Mouse (Mus musculus) lung, embryonic 15.5 days (tissue): ENCODE data around the gene Lypd5. TPM values are rescaled to one million over a fixed set of nuclear protein-coding genes. Genes with fewer than 3 reads are reported as not detected.

Experiments
- ATAC-seq: fragments of 200-750 bp; cut with Nextera tagmentation; 2 replicates; pipeline ENCODE4 v1.8.0; 2017; ENCODE audit warnings: moderate number of reproducible peaks, borderline replicate concordance; ENCODE audit not compliant: low FRiP score, low TSS enrichment; ENCODE audit errors: extremely low read depth
- H3K27ac ChIP-seq: fragments of 300-500 bp; sonication (generic); 2 replicates; pipeline ENCODE4 v1.5.1; 2015; ENCODE audit warnings: moderate library complexity, mild to moderate bottlenecking, inconsistent platforms
- H3K27me3 ChIP-seq: fragments of 300-500 bp; sonication (generic); 2 replicates; pipeline ENCODE4 v1.6.1; 2015; ENCODE audit warnings: inconsistent platforms
- H3K36me3 ChIP-seq: fragments of 300-500 bp; sonication (generic); 2 replicates; pipeline ENCODE4 v1.6.1; 2015; ENCODE audit warnings: inconsistent platforms
- H3K4me1 ChIP-seq: fragments of 300-500 bp; sonication (generic); 2 replicates; pipeline ENCODE4 v1.6.1; 2015; ENCODE audit warnings: inconsistent platforms
- H3K4me2 ChIP-seq: fragments of 300-500 bp; sonication (generic); 2 replicates; pipeline ENCODE4 v1.6.1; 2015; ENCODE audit warnings: inconsistent platforms, mild to moderate bottlenecking, moderate library complexity
- H3K4me3 ChIP-seq: fragments of 300-500 bp; sonication (generic); 2 replicates; pipeline ENCODE4 v1.5.1; 2015; ENCODE audit warnings: mild to moderate bottlenecking, inconsistent platforms
- H3K9ac ChIP-seq: fragments of 300-500 bp; sonication (generic); 2 replicates; pipeline ENCODE4 v1.6.1; 2015; ENCODE audit warnings: inconsistent platforms
- H3K9me3 ChIP-seq: fragments of 300-500 bp; sonication (generic); 2 replicates; pipeline ENCODE4 v1.6.1; 2016; ENCODE audit warnings: inconsistent platforms
- WGBS: fragments of 180-500 bp; shearing (Covaris S2); methylation state at CpG from one replicate; pipeline ENCODE4 v1.1.7; 2015; 5-methylcytosine and 5-hydroxymethylcytosine counted together
- polyA plus RNA-seq: library from polyadenylated mRNA; unstranded; fragments of >200 nt; fragmentation: Nextera tagmentation; extraction: Ambion mirVana; gene quantifications from 2 replicates; pipeline ENCODE4 v1.2.1, GENCODE M21; 2015

Gene Lypd5
- polyA plus RNA-seq, 1 experiment from 2014 or later: not detected

GRCm38 (mm10) chr7:24373538-24374379, 24.8 kb downstream of the Lypd5 start:
- 0 out of 2 replicates have a peak, but pooled peaks have one; percentile 16 for ATAC-seq
- Histone ChIP-seq H3K27ac (peak overlapping the region; percentile 74), H3K4me3 (no peak overlapping the region), H3K9me3 (no peaks in the 10 kb centered on the region), H3K4me1 (peaks cover 35% of the 10 kb centered on the region), H3K9ac (no peak overlapping the region), H3K27me3 (0 out of 2 replicates have a peak, but pooled peaks cover 5% of the 10 kb centered on the region), H3K4me2 (peak overlapping the region; percentile 19), H3K36me3 (no peaks in the 10 kb centered on the region)
- WGBS: 28% methylated on average over 20 of the region's 20 CpGs

GRCm38 (mm10) chr7:24376456-24376855, 27.5 kb downstream of the Lypd5 start:
- Histone ChIP-seq H3K4me3 (no peak overlapping the region), H3K9me3 (no peaks in the 10 kb centered on the region), H3K4me1 (peaks cover 31% of the 10 kb centered on the region), H3K4me2 (peak overlapping the region; percentile 62; the same call in 1 of the 2 replicates), H3K27ac (no peak overlapping the region), H3K36me3 (no peaks in the 10 kb centered on the region), H3K27me3 (0 out of 2 replicates have a peak, but pooled peaks cover 5% of the 10 kb centered on the region), H3K9ac (no peak overlapping the region)
- 79% methylated on average over 8 of the region's 8 CpGs for WGBS
- ATAC-seq: no peak

DNA sequence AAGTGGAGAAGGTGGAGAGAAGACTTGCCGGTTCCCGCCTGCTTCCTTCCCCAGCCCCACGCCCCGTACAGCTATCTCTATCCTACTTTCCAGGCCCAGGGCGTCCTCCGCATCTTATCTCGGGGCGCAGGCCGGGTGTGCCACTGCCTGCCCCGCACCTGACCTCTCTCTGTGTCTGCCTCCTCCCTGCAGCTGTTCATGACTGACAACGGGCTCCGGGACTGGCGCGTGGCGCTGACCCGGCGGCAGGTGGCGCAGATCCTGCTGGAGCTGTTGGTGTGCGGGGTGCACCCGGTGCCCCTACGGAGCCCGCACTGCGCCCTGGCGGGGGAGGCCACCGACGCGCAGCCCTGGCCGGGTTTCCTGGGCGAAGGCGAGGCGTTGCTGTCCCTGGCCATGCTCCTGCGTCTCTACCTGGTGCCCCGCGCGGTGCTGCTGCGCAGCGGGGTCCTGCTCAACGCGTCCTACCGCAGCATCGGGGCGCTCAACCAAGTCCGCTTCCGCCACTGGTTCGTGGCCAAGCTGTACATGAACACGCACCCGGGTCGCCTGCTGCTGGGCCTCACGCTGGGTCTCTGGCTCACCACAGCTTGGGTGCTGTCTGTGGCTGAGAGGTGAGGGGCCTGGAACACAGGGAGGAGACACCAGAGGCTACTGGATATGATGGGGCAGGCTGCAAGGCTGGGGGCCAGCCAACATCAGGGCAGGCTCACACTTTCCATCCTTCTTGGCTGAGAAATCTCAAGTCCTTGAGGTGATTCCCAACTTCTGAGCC, 28.3 kb downstream of the Lypd5 start:
- Histone ChIP-seq H3K27ac (no peak overlapping the region), H3K4me1 (peaks cover 31% of the 10 kb centered on the region), H3K9ac (peak overlapping the region; percentile 24; the same call in 1 of the 2 replicates), H3K36me3 (no peaks in the 10 kb centered on the region), H3K4me2 (peak overlapping the region; percentile 62), H3K27me3 (0 out of 2 replicates have a peak, but pooled peaks cover 5% of the 10 kb centered on the region), H3K4me3 (peak overlapping the region; percentile 26), H3K9me3 (no peaks in the 10 kb centered on the region)
- peak; percentile 64 for ATAC-seq
- 5% methylated on average over 49 of the region's 49 CpGs for WGBS

DNA sequence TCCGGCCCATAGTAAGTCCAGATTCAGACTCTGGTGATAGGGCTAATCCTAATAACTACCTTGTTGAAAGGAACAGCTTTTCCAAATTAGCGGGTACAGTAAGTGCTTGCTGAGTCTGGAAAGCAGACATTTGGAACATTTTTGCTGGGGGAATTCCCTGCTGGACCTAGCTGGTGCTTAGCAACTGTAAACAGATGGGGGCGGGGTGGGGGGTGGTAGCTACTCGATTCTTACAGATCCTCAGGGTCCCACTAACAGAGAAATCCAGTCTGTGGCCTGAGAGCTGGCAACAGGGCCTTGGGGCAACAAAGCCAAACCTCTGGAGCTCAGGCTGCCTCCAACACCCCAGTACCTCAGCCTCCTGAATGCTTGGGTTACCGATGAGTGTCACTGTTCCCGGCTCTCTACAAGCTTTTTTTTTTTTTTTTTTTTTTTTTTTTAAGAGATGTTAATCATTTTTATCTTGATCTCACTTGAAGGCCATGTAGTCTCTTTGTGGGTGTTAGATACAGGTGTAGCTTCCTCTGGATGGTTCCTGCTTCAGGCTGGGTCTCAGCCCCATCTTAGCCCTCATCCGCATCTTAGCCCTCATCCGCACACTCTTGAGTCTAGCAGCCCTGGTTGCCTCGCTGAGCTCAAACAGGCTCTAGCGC, 29.2 kb downstream of the Lypd5 start:
- H3K9ac ChIP-seq: no peak overlapping the region
- H3K4me1 ChIP-seq: peaks cover 23% of the 10 kb centered on the region
- 64% methylated on average over 10 of the region's 10 CpGs for WGBS
- no peaks in the 10 kb centered on the region for H3K9me3 ChIP-seq
- H3K4me2 ChIP-seq: no peak overlapping the region
- no peak overlapping the region for H3K27ac ChIP-seq
- H3K4me3 ChIP-seq: no peak overlapping the region
- H3K27me3 ChIP-seq: 0 out of 2 replicates have a peak, but pooled peaks cover 5% of the 10 kb centered on the region
- no peak for ATAC-seq
- no peaks in the 10 kb centered on the region for H3K36me3 ChIP-seq

- H3K9me3 ChIP-seq: no peaks in the 10 kb centered on the region
- H3K27me3 ChIP-seq: 0 out of 2 replicates have a peak, but pooled peaks cover 5% of the 10 kb centered on the region
- H3K4me1 ChIP-seq: peaks cover 7% of the 10 kb centered on the region
- H3K9ac ChIP-seq: no peak overlapping the region
- H3K27ac ChIP-seq: no peak overlapping the region
- WGBS: 40% methylated on average over 7 of the region's 7 CpGs
- H3K4me3 ChIP-seq: no peak overlapping the region
- no peak overlapping the region for H3K4me2 ChIP-seq
- ATAC-seq: no peak
- H3K36me3 ChIP-seq: no peaks in the 10 kb centered on the region
These were observed 30.9 kb downstream of the Lypd5 start for GRCm38 (mm10) chr7:24379934-24380333.

DNA sequence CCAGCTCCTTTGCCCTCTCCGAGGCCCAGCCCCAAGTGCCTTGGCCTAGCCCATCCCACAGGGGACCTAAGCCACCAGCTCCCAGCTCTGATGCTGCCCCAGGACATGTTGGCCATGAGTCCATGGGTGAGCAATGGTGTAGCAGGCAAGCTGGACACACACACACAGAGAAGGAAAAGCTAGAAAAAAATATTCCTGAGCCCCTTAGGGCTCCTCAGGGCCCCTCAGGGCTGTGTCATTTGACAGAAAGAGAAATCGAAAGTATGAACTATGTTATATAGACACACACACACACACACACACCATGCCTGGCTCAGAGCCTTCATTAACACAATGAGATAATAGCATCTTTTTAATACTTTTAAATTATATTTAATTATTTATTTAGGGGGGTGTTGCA, 31.4 kb downstream of the Lypd5 start:
- WGBS: 61% methylated on average over 2 of the region's 2 CpGs
- H3K4me3 ChIP-seq: no peak overlapping the region
- H3K27me3 ChIP-seq: 0 out of 2 replicates have a peak, but pooled peaks cover 5% of the 10 kb centered on the region
- peaks cover 7% of the 10 kb centered on the region for H3K4me1 ChIP-seq
- H3K4me2 ChIP-seq: no peak overlapping the region
- no peak for ATAC-seq
- H3K27ac ChIP-seq: no peak overlapping the region
- no peaks in the 10 kb centered on the region for H3K36me3 ChIP-seq
- no peak overlapping the region for H3K9ac ChIP-seq
- no peaks in the 10 kb centered on the region for H3K9me3 ChIP-seq

GRCm38 (mm10) chr7:24382730-24383372, 33.9 kb downstream of the Lypd5 start:
- 66% methylated on average over 16 of the region's 16 CpGs for WGBS
- ATAC-seq: no peak
- no peaks in the 10 kb centered on the region for H3K36me3 ChIP-seq
- H3K4me2 ChIP-seq: no peak overlapping the region
- no peaks in the 10 kb centered on the region for H3K27me3 ChIP-seq
- no peaks in the 10 kb centered on the region for H3K4me1 ChIP-seq
- H3K9me3 ChIP-seq: no peaks in the 10 kb centered on the region
- H3K4me3 ChIP-seq: no peak overlapping the region
- no peak overlapping the region for H3K9ac ChIP-seq
- no peak overlapping the region for H3K27ac ChIP-seq

DNA sequence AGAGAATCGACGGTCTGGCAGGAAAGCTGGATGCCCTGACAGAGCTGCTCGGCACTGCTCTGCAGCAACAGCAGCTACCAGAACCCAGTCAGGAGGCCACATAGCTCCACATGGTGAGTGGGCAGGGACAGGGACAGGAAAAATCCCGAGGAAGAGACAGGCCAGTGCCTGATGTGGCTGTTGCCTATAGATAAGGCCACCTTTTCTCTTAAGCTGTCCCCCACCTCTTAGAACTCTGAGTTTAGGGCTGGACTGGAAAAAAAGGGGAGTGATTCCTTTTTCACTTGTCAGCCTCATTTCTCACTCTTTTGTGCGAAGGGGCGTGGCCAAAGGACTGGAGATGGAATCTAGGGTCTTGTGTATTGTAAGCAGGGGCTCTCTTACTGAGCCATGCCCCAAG, 35.1 kb downstream of the Lypd5 start:
- Histone ChIP-seq H3K27me3 (no peaks in the 10 kb centered on the region), H3K4me2 (no peak overlapping the region), H3K4me3 (no peak overlapping the region), H3K9me3 (no peaks in the 10 kb centered on the region), H3K27ac (no peak overlapping the region), H3K9ac (no peak overlapping the region), H3K36me3 (no peaks in the 10 kb centered on the region), H3K4me1 (no peaks in the 10 kb centered on the region)
- WGBS: 48% methylated on average over 6 of the region's 6 CpGs
- no peak for ATAC-seq

GRCm38 (mm10) chr7:24384827-24385226, 35.8 kb downstream of the Lypd5 start:
- Histone ChIP-seq H3K4me3 (no peak overlapping the region), H3K9me3 (no peaks in the 10 kb centered on the region), H3K27me3 (no peaks in the 10 kb centered on the region), H3K27ac (no peak overlapping the region), H3K4me1 (no peaks in the 10 kb centered on the region), H3K4me2 (no peak overlapping the region), H3K9ac (no peak overlapping the region), H3K36me3 (no peaks in the 10 kb centered on the region)
- ATAC-seq: no peak
- 6% methylated on average over 11 of the region's 11 CpGs for WGBS

DNA sequence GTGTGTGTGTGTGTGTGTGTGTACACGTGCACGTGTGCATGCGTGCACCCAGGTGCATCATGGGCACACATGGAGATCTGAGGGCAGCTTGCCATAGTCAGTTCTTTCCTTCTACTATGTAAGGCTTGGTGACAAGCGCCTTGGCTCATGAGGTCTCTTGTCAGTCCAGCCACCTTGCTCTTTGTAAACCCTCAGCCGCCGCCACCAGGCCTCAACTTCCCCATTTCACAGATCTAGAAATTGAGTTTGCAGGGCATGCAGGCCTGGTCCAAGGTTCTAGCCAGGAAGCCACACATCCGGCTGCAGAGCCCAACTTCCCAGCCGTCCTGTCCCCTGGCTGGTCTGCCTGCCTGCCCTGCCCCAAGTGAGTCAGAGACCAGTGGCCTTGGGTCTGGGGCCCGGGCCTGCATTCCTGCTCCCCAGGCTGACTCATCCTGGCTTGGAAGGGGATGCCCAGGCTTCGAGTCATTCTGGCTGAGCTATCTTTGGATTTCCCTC, 38.1 kb downstream of the Lypd5 start:
- no peak overlapping the region for H3K4me2 ChIP-seq
- H3K4me3 ChIP-seq: no peak overlapping the region
- no peaks in the 10 kb centered on the region for H3K9me3 ChIP-seq
- 69% methylated on average over 10 of the region's 10 CpGs for WGBS
- peaks cover 6% of the 10 kb centered on the region for H3K4me1 ChIP-seq
- H3K9ac ChIP-seq: no peak overlapping the region
- no peak for ATAC-seq
- no peak overlapping the region for H3K27ac ChIP-seq
- no peaks in the 10 kb centered on the region for H3K27me3 ChIP-seq
- no peaks in the 10 kb centered on the region for H3K36me3 ChIP-seq

DNA sequence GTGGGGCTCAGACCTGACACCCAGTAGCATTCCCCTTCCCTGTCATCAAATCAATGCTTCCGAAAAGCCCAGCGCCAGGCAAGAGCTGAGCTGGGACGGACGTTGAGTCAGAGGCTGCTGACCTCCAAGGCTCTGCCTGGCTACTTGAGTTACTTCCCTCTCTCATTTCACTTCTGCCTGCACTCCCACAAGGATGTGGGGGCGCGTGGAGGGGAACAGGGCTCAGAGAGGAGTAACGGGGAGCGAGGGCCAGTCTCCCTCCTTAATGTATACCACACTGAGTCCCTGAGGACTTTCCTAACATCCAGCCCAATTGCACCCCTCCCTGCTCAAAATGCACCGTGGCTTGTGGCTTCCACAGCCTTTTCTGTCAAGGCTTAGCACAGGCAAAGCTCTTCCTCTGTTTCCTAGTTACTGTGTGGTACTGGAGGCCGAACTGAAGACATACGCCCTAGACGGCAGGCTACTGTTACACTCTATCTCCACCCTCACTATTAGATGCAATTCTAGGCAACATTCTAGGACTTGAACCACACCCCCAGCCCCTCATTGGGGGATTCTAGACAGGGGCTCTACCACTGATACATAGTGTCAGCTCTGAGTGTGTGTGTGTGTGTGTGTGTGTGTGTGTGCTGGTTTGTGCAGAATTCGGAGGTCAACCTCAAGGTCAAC, 40.7 kb downstream of the Lypd5 start:
- Histone ChIP-seq H3K27ac (no peak overlapping the region), H3K9me3 (no peaks in the 10 kb centered on the region), H3K9ac (no peak overlapping the region), H3K4me2 (no peak overlapping the region), H3K4me1 (peaks cover 6% of the 10 kb centered on the region), H3K36me3 (no peaks in the 10 kb centered on the region), H3K27me3 (no peaks in the 10 kb centered on the region), H3K4me3 (no peak overlapping the region)
- 58% methylated on average over 13 of the region's 13 CpGs for WGBS
- no peak for ATAC-seq
